ENCODE assay signal across 10 mouse cellular contexts in genomic region chr12:85109426-85109825, GRCm38 (mm10). TPM values are rescaled to one million over a fixed set of nuclear protein-coding genes. Genes with fewer than 3 reads are reported as not detected.
DNase-seq lines count a peak whose midpoint lies in the region; ATAC-seq lines count a peak whose summit lies in the region.
"Had no signal": no experiment of that assay in that cellular context is flagged by ENCODE, and none has a peak within 500 bp of the region (broad histone marks: within the 10 kb centered on the region; RNA-seq: fewer than 3 reads in every experiment).

No protein-coding gene starts in this region.

- no peak for ATAC-seq in heart, embryonic 12.5 days (ENCODE audit: insufficient number of reproducible peaks, low FRiP score)
- no peak for ATAC-seq in midbrain, embryonic 12.5 days (ENCODE audit: low FRiP score, low read depth)
- no peak for ATAC-seq in midbrain, embryonic 11.5 days (ENCODE audit: low FRiP score)
- ATAC-seq in neural tube, embryonic 15.5 days (ENCODE audit: low FRiP score): no peak
- ATAC-seq in activated CD4-positive, CD25-positive, alpha-beta regulatory T cell, adult 4 months: no peak
- ATAC-seq: inflammation-experienced regulatory T-cells, adult 6 months had no signal

- no peak overlapping the region for H3K27ac ChIP-seq in heart, embryonic 12.5 days (ENCODE audit: poor library complexity, severe bottlenecking)
- no peak overlapping the region for H3K27ac ChIP-seq in midbrain, embryonic 12.5 days (replicated peaks)
- H3K27ac ChIP-seq in midbrain, embryonic 11.5 days (ENCODE audit: low read depth, low read length): no peak overlapping the region
- H3K27ac ChIP-seq in neural tube, embryonic 15.5 days (replicated peaks): no peak overlapping the region

- no peaks in the 10 kb centered on the region for H3K27me3 ChIP-seq in heart, embryonic 12.5 days (replicated peaks)
- H3K27me3 ChIP-seq in midbrain, embryonic 12.5 days: no peaks in the 10 kb centered on the region
- H3K27me3 ChIP-seq in midbrain, embryonic 11.5 days (ENCODE audit: control insufficient read depth, insufficient read depth, low read length): no peaks in the 10 kb centered on the region
- no peaks in the 10 kb centered on the region for H3K27me3 ChIP-seq in neural tube, embryonic 15.5 days (replicated peaks)

- 54% methylated on average over 4 of the region's 4 CpGs for WGBS in heart, embryonic 12.5 days
- WGBS in midbrain, embryonic 12.5 days: 22% methylated on average over 4 of the region's 4 CpGs
- WGBS in midbrain, embryonic 11.5 days: 34% methylated on average over 4 of the region's 4 CpGs
- 33% methylated on average over 4 of the region's 4 CpGs for WGBS in large intestine, adult 2 months
- 67% methylated on average over 4 of the region's 4 CpGs for WGBS in neural tube, embryonic 15.5 days

- no peak overlapping the region for H3K9ac ChIP-seq in heart, embryonic 12.5 days
- 0 out of 2 replicates have a peak overlapping the region, but pooled peaks have one; percentile 24 for H3K9ac ChIP-seq in midbrain, embryonic 12.5 days (replicated peaks)
- H3K9ac ChIP-seq in midbrain, embryonic 11.5 days (ENCODE audit: low read length): no peak overlapping the region
- no peak overlapping the region for H3K9ac ChIP-seq in neural tube, embryonic 15.5 days (replicated peaks)

- H3K36me3 ChIP-seq in heart, embryonic 12.5 days: no peaks in the 10 kb centered on the region
- H3K36me3 ChIP-seq in midbrain, embryonic 12.5 days: no peaks in the 10 kb centered on the region
- H3K36me3 ChIP-seq in midbrain, embryonic 11.5 days (ENCODE audit: control insufficient read depth, insufficient read depth, low read length): no peaks in the 10 kb centered on the region
- H3K36me3 ChIP-seq in neural tube, embryonic 15.5 days: no peaks in the 10 kb centered on the region

- peak overlapping the region; percentile 90 for H3K4me2 ChIP-seq in heart, embryonic 12.5 days
- H3K4me2 ChIP-seq in midbrain, embryonic 12.5 days (replicated peaks): peak overlapping the region; percentile 95; the same call in 1 of the 2 replicates
- H3K4me2 ChIP-seq in midbrain, embryonic 11.5 days: no peak overlapping the region; the same call in 1 of the 2 replicates
- H3K4me2 ChIP-seq in neural tube, embryonic 15.5 days: peak overlapping the region; percentile 85; the same call in 1 of the 2 replicates

- H3K4me3 ChIP-seq in heart, embryonic 12.5 days: no peak overlapping the region
- no peak overlapping the region for H3K4me3 ChIP-seq in midbrain, embryonic 12.5 days
- no peak overlapping the region for H3K4me3 ChIP-seq in midbrain, embryonic 11.5 days (ENCODE audit: low read depth, low read length)
- no peak overlapping the region for H3K4me3 ChIP-seq in neural tube, embryonic 15.5 days (replicated peaks)

- H3K4me1 ChIP-seq in heart, embryonic 12.5 days (replicated peaks): peaks cover 44% of the 10 kb centered on the region
- H3K4me1 ChIP-seq in midbrain, embryonic 12.5 days: peaks cover 39% of the 10 kb centered on the region
- peaks cover 21% of the 10 kb centered on the region for H3K4me1 ChIP-seq in midbrain, embryonic 11.5 days (ENCODE audit: control insufficient read depth, insufficient read depth, low read length)
- H3K4me1 ChIP-seq in neural tube, embryonic 15.5 days: peaks cover 39% of the 10 kb centered on the region

- H3K9me3 ChIP-seq in heart, embryonic 12.5 days (replicated peaks): no peaks in the 10 kb centered on the region
- no peaks in the 10 kb centered on the region for H3K9me3 ChIP-seq in midbrain, embryonic 12.5 days
- H3K9me3 ChIP-seq in midbrain, embryonic 11.5 days (ENCODE audit: control insufficient read depth, low read length): no peaks in the 10 kb centered on the region
- no peaks in the 10 kb centered on the region for H3K9me3 ChIP-seq in neural tube, embryonic 15.5 days (replicated peaks)

- DNase-seq in heart, adult 8-10 months (ENCODE audit: low spot score): no peak
- no peak for DNase-seq in midbrain, embryonic 11.5 days (ENCODE audit: low spot score, missing footprints)
- DNase-seq in large intestine, adult 2 months (ENCODE audit: low read depth, low spot score): peak; percentile 4
- DNase-seq in cerebellum, adult 11-12 months: no peak

RNA-seq across cellular contexts. Expression of gene Prox2, which starts 1.1 kb away (rescaled TPM):
- polyA plus RNA-seq in heart, embryonic 12.5 days (2016; fragmentation: Nextera tagmentation; extraction: Ambion mirVana): 1.1 and 2.8 TPM in 2 replicates
- total RNA-seq in heart, adult 8-10 months (2022): 1 to 10 TPM; 1.1 to 3.0 (median 1.8) TPM
- 2.5 and 3.7 TPM in 2 replicates for polyA plus RNA-seq in midbrain, embryonic 12.5 days (2016; fragmentation: Nextera tagmentation; extraction: Ambion mirVana)
- 2.6 and 3.6 TPM in 2 replicates for polyA plus RNA-seq in midbrain, embryonic 11.5 days (2014; fragmentation: Nextera tagmentation; extraction: Ambion mirVana)
- 0.46 and 0.81 TPM in 2 replicates for polyA plus RNA-seq in large intestine, adult 2 months (2012; rRNA removed)
- 1.4 and 1.5 TPM in 2 replicates for polyA plus RNA-seq in neural tube, embryonic 15.5 days (2015; fragmentation: Nextera tagmentation; extraction: Ambion mirVana)
- 1 to 10 TPM; 1.4 to 2.7 TPM for polyA plus RNA-seq in activated CD4-positive, CD25-positive, alpha-beta regulatory T cell, adult 4 months (2017; shearing (Covaris generic))

RNA-seq across cellular contexts. Expression of gene Dlst, which starts 1.2 kb away (rescaled TPM):
- 197 and 203 TPM in 2 replicates for polyA plus RNA-seq in heart, embryonic 12.5 days (2016; fragmentation: Nextera tagmentation; extraction: Ambion mirVana)
- total RNA-seq in heart, adult 8-10 months (2022): 100 to 1,000 TPM; 715 to 820 (median 788) TPM
- polyA plus RNA-seq in midbrain, embryonic 12.5 days (2016; fragmentation: Nextera tagmentation; extraction: Ambion mirVana): 101 and 107 TPM in 2 replicates
- 93.9 and 97.0 TPM in 2 replicates for polyA plus RNA-seq in midbrain, embryonic 11.5 days (2014; fragmentation: Nextera tagmentation; extraction: Ambion mirVana)
- polyA plus RNA-seq in large intestine, adult 2 months (2012; rRNA removed): 134 and 207 TPM in 2 replicates
- polyA plus RNA-seq in neural tube, embryonic 15.5 days (2015; fragmentation: Nextera tagmentation; extraction: Ambion mirVana): 117 and 123 TPM in 2 replicates
- 10 to 100 TPM; 59.2 to 69.7 TPM for polyA plus RNA-seq in activated CD4-positive, CD25-positive, alpha-beta regulatory T cell, adult 4 months (2017; shearing (Covaris generic))

RNA-seq across cellular contexts. Expression of gene Rps6kl1, which starts 41.6 kb away (rescaled TPM):
- polyA plus RNA-seq in heart, embryonic 12.5 days (2016; fragmentation: Nextera tagmentation; extraction: Ambion mirVana): 1.2 and 1.6 TPM in 2 replicates
- 1 to 10 TPM; 1.7 to 3.5 (median 2.8) TPM for total RNA-seq in heart, adult 8-10 months (2022)
- 5.4 and 6.1 TPM in 2 replicates for polyA plus RNA-seq in midbrain, embryonic 12.5 days (2016; fragmentation: Nextera tagmentation; extraction: Ambion mirVana)
- polyA plus RNA-seq in midbrain, embryonic 11.5 days (2014; fragmentation: Nextera tagmentation; extraction: Ambion mirVana): 1.9 and 2.1 TPM in 2 replicates
- 0.97 and 1.2 TPM in 2 replicates for polyA plus RNA-seq in large intestine, adult 2 months (2012; rRNA removed)
- polyA plus RNA-seq in neural tube, embryonic 15.5 days (2015; fragmentation: Nextera tagmentation; extraction: Ambion mirVana): 31.0 and 37.0 TPM in 2 replicates
- under 1 TPM; 0.73 to 0.83 TPM for polyA plus RNA-seq in activated CD4-positive, CD25-positive, alpha-beta regulatory T cell, adult 4 months (2017; shearing (Covaris generic))
- total RNA-seq: neutrophil, adult 5-6 weeks had no signal
